Mouse (Mus musculus): ENCODE results near the gene Utrn. TPM values are rescaled to one million over a fixed set of nuclear protein-coding genes. Genes with fewer than 3 reads are reported as not detected.
A peak's percentile ranks its signal among the peaks of the same experiment; 100 is the strongest.
"Not testable (repeated sequence)": the region's sequence is repeated elsewhere in the genome, so short reads cannot be mapped to it uniquely, and the experiment has no call there.

Gene Utrn
- polyA plus RNA-seq, 1 experiment from 2014 or later: 23.0 TPM

DNA sequence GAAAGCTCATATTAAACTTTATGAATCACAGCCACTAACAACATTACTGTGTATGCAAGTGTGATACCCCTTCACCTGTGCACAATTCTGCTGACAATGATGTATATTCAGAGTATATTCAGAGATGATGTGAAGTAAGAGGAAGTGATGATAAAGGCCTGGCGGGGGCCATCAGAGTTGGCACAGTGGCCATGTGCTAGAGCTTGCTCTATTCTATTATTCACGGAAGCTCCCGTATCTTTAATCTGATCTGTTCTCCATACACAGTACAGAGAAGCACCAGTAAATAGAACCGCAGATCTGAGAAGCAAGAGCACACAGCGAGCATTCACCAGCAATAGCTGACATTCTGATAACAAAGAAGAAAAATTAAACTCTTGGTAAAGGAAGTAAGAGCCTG, 238.2 kb downstream of the Utrn start:
- Histone ChIP-seq H3K36me3 (ENCODE audit: control insufficient read depth, insufficient read depth, low read length) (no peaks in the 10 kb centered on the region), H3K27ac (ENCODE audit: low read depth, low read length) (no peak overlapping the region), H3K4me3 (ENCODE audit: low read depth, low read length) (no peak overlapping the region), H3K4me2 (no peak overlapping the region), H3K9me3 (ENCODE audit: control insufficient read depth, low read length) (no peaks in the 10 kb centered on the region), H3K4me1 (replicated peaks; ENCODE audit: control insufficient read depth, insufficient read depth, low read length) (no peaks in the 10 kb centered on the region; the same call in 1 of the 2 replicates), H3K27me3 (replicated peaks; ENCODE audit: control insufficient read depth, insufficient read depth, low read length) (no peaks in the 10 kb centered on the region), H3K9ac (ENCODE audit: low read depth, low read length) (no peak overlapping the region)
- WGBS: 72% methylated on average over 5 of the region's 5 CpGs
- ATAC-seq (replicated peaks; ENCODE audit: low FRiP score): no peak
- DNase-seq (ENCODE audit: low spot score): no peak

GRCm38 (mm10) chr10:12618397-12618796, 250.8 kb downstream of the Utrn start:
- no peak for DNase-seq (ENCODE audit: low spot score)
- Histone ChIP-seq H3K9me3 (ENCODE audit: control insufficient read depth, low read length) (no peaks in the 10 kb centered on the region), H3K4me2 (no peak overlapping the region), H3K9ac (ENCODE audit: low read depth, low read length) (no peak overlapping the region), H3K27ac (ENCODE audit: low read depth, low read length) (no peak overlapping the region), H3K27me3 (replicated peaks; ENCODE audit: control insufficient read depth, insufficient read depth, low read length) (no peaks in the 10 kb centered on the region), H3K4me1 (replicated peaks; ENCODE audit: control insufficient read depth, insufficient read depth, low read length) (no peaks in the 10 kb centered on the region), H3K36me3 (ENCODE audit: control insufficient read depth, insufficient read depth, low read length) (no peaks in the 10 kb centered on the region), H3K4me3 (ENCODE audit: low read depth, low read length) (no peak overlapping the region)
- 64% methylated on average over 3 of the region's 3 CpGs for WGBS
- ATAC-seq (replicated peaks; ENCODE audit: low FRiP score): no peak

DNA sequence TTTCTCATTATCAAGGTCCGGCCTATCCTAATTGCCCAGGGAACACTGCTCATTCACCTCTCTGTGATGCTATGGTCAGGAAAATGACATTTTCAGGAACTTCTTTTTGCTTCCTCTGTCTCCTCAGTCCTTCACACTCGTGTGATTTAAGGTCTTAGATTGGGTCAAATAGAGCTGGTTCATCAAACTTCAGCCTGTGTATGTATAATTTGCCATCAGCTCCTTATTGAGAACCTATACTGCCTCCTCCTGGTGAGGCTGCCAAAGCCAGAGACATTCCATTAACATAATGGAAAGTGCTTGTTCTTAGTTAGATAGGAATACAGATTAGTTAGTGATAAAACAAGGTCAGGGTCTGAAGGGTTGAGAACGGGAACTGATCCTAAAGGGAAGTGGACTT, 253.4 kb downstream of the Utrn start:
- 50% methylated on average over 3 of the region's 3 CpGs for WGBS
- Histone ChIP-seq H3K36me3 (ENCODE audit: control insufficient read depth, insufficient read depth, low read length) (no peaks in the 10 kb centered on the region), H3K4me3 (ENCODE audit: low read depth, low read length) (no peak overlapping the region), H3K4me2 (no peak overlapping the region), H3K4me1 (replicated peaks; ENCODE audit: control insufficient read depth, insufficient read depth, low read length) (no peaks in the 10 kb centered on the region), H3K9ac (ENCODE audit: low read depth, low read length) (no peak overlapping the region), H3K9me3 (ENCODE audit: control insufficient read depth, low read length) (no peaks in the 10 kb centered on the region), H3K27ac (ENCODE audit: low read depth, low read length) (no peak overlapping the region), H3K27me3 (replicated peaks; ENCODE audit: control insufficient read depth, insufficient read depth, low read length) (no peaks in the 10 kb centered on the region)
- ATAC-seq (replicated peaks; ENCODE audit: low FRiP score) (no peak), DNase-seq (ENCODE audit: low spot score) (no peak)

GRCm38 (mm10) chr10:12614465-12615199, 254.5 kb downstream of the Utrn start:
- Histone ChIP-seq H3K36me3 (ENCODE audit: control insufficient read depth, insufficient read depth, low read length) (no peaks in the 10 kb centered on the region), H3K9me3 (ENCODE audit: control insufficient read depth, low read length) (no peaks in the 10 kb centered on the region), H3K4me1 (replicated peaks; ENCODE audit: control insufficient read depth, insufficient read depth, low read length) (no peaks in the 10 kb centered on the region), H3K4me2 (peak overlapping the region; percentile 57), H3K9ac (ENCODE audit: low read depth, low read length) (no peak overlapping the region), H3K27me3 (replicated peaks; ENCODE audit: control insufficient read depth, insufficient read depth, low read length) (no peaks in the 10 kb centered on the region), H3K4me3 (ENCODE audit: low read depth, low read length) (no peak overlapping the region), H3K27ac (ENCODE audit: low read depth, low read length) (no peak overlapping the region)
- DNase-seq (ENCODE audit: low spot score): no peak
- WGBS: 22% methylated on average over 22 of the region's 22 CpGs
- no peak for ATAC-seq (replicated peaks; ENCODE audit: low FRiP score)

GRCm38 (mm10) chr10:12612235-12612863, 256.8 kb downstream of the Utrn start:
- Histone ChIP-seq H3K9me3 (ENCODE audit: control insufficient read depth, low read length) (no peaks in the 10 kb centered on the region), H3K27ac (ENCODE audit: low read depth, low read length) (no peak overlapping the region), H3K4me3 (ENCODE audit: low read depth, low read length) (no peak overlapping the region), H3K4me1 (replicated peaks; ENCODE audit: control insufficient read depth, insufficient read depth, low read length) (no peaks in the 10 kb centered on the region), H3K36me3 (ENCODE audit: control insufficient read depth, insufficient read depth, low read length) (no peaks in the 10 kb centered on the region; the same call in 1 of the 2 replicates), H3K9ac (ENCODE audit: low read depth, low read length) (no peak overlapping the region), H3K27me3 (replicated peaks; ENCODE audit: control insufficient read depth, insufficient read depth, low read length) (no peaks in the 10 kb centered on the region), H3K4me2 (no peak overlapping the region)
- peak; percentile 50 for DNase-seq (ENCODE audit: low spot score)
- 29% methylated on average over 4 of the region's 4 CpGs for WGBS
- ATAC-seq (replicated peaks; ENCODE audit: low FRiP score): peak; percentile 49; the same call in 1 of the 2 replicates

GRCm38 (mm10) chr10:12609896-12610295, 259.3 kb downstream of the Utrn start:
- Histone ChIP-seq H3K27ac (ENCODE audit: low read depth, low read length) (no peak overlapping the region), H3K4me3 (ENCODE audit: low read depth, low read length) (no peak overlapping the region), H3K9me3 (ENCODE audit: control insufficient read depth, low read length) (no peaks in the 10 kb centered on the region), H3K9ac (ENCODE audit: low read depth, low read length) (no peak overlapping the region), H3K4me2 (no peak overlapping the region), H3K27me3 (replicated peaks; ENCODE audit: control insufficient read depth, insufficient read depth, low read length) (no peaks in the 10 kb centered on the region), H3K4me1 (replicated peaks; ENCODE audit: control insufficient read depth, insufficient read depth, low read length) (no peaks in the 10 kb centered on the region), H3K36me3 (ENCODE audit: control insufficient read depth, insufficient read depth, low read length) (no peaks in the 10 kb centered on the region; the same call in 1 of the 2 replicates)
- ATAC-seq (replicated peaks; ENCODE audit: low FRiP score): no peak
- DNase-seq (ENCODE audit: low spot score): no peak
- 72% methylated on average over 7 of the region's 7 CpGs for WGBS

- Histone ChIP-seq H3K4me2 (no peak overlapping the region), H3K9ac (ENCODE audit: low read depth, low read length) (no peak overlapping the region), H3K9me3 (ENCODE audit: control insufficient read depth, low read length) (no peaks in the 10 kb centered on the region), H3K4me3 (ENCODE audit: low read depth, low read length) (no peak overlapping the region), H3K27ac (ENCODE audit: low read depth, low read length) (no peak overlapping the region), H3K36me3 (ENCODE audit: control insufficient read depth, insufficient read depth, low read length) (no peaks in the 10 kb centered on the region; the same call in 1 of the 2 replicates), H3K27me3 (replicated peaks; ENCODE audit: control insufficient read depth, insufficient read depth, low read length) (no peaks in the 10 kb centered on the region), H3K4me1 (replicated peaks; ENCODE audit: control insufficient read depth, insufficient read depth, low read length) (no peaks in the 10 kb centered on the region)
- ATAC-seq (replicated peaks; ENCODE audit: low FRiP score): no peak
- no peak for DNase-seq (ENCODE audit: low spot score)
These were observed 260.5 kb downstream of the Utrn start for GRCm38 (mm10) chr10:12608634-12609033.

DNA sequence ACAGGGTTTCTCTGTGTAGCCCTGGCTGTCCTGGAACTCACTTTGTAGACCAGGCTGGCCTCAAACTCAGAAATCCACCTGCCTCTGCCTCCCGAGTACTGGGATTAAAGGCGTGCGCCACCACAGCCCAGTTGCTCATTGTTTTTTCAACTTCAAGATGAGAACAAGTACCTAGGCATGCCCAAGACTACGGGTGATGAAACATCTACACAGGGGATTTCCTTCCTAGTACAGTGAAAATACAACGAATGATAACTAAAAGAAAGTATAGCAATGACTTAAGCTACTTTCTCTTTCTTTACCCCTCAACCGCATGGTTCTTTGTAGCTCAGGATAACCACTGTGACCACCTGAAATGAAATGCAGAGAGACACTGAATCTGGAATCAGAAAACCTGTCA, 262.0 kb downstream of the Utrn start:
- H3K9ac ChIP-seq (ENCODE audit: low read depth, low read length); H3K4me2 ChIP-seq; H3K27me3 ChIP-seq (replicated peaks; ENCODE audit: control insufficient read depth, insufficient read depth, low read length); H3K9me3 ChIP-seq (ENCODE audit: control insufficient read depth, low read length); H3K4me3 ChIP-seq (ENCODE audit: low read depth, low read length); H3K4me1 ChIP-seq (replicated peaks; ENCODE audit: control insufficient read depth, insufficient read depth, low read length); ATAC-seq (replicated peaks; ENCODE audit: low FRiP score); H3K27ac ChIP-seq (ENCODE audit: low read depth, low read length); DNase-seq (ENCODE audit: low spot score); H3K36me3 ChIP-seq (ENCODE audit: control insufficient read depth, insufficient read depth, low read length): not testable (repeated sequence)
- WGBS: 86% methylated on average over 6 of the region's 6 CpGs

DNA sequence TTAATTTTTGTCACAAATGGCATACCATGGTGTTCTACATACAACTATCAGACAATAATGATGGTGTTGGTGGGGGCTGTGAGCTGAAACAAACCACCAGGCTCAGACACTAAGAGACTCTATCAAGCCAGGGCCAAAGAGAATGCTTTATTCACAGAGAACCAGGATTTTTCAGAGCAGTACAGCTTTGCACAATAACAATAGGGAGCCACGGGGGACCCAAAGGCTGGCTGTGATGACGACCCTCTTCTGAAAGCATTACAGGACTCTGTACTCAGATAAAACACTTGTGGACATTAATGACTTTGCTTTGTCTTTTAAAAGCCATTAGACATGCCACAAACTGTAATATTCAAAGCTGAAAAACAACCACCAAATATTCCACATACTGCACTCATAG, 273.8 kb downstream of the Utrn start:
- Histone ChIP-seq H3K4me1 (replicated peaks; ENCODE audit: control insufficient read depth, insufficient read depth, low read length) (no peaks in the 10 kb centered on the region), H3K9ac (ENCODE audit: low read depth, low read length) (no peak overlapping the region), H3K27me3 (replicated peaks; ENCODE audit: control insufficient read depth, insufficient read depth, low read length) (no peaks in the 10 kb centered on the region), H3K27ac (ENCODE audit: low read depth, low read length) (no peak overlapping the region), H3K4me2 (no peak overlapping the region), H3K36me3 (ENCODE audit: control insufficient read depth, insufficient read depth, low read length) (no peaks in the 10 kb centered on the region), H3K4me3 (ENCODE audit: low read depth, low read length) (no peak overlapping the region), H3K9me3 (ENCODE audit: control insufficient read depth, low read length) (no peaks in the 10 kb centered on the region)
- 88% methylated on average over 2 of the region's 2 CpGs for WGBS
- no peak for DNase-seq (ENCODE audit: low spot score)
- no peak for ATAC-seq (replicated peaks; ENCODE audit: low FRiP score)

Measured in liver, embryonic 11.5 days (tissue).